Mouse (Mus musculus): Measurements from ENCODE around the gene Npc1l1. TPM values are rescaled to one million over a fixed set of nuclear protein-coding genes. Genes with fewer than 3 reads are reported as not detected.

Npc1l1 gene
- polyA plus RNA-seq, 2 experiments, result 0.08 to 0.11 TPM

GRCm38 (mm10) chr11:6165391-6166081, 64.4 kb downstream of the Npc1l1 start:
- Histone ChIP-seq H3K36me3 (replicated peaks; ENCODE audit: control insufficient read depth, insufficient read depth, low read depth) (no peaks in the 10 kb centered on the region), H3K4me3 (ENCODE audit: insufficient read depth in 1 of 2, low read depth in 2 of 2, low read length in 2 of 2) (no peak overlapping the region), H3K9me3 (ENCODE audit: control insufficient read depth, low read length) (no peaks in the 10 kb centered on the region), H3K4me2 (ENCODE audit: low read depth) (no peak overlapping the region), H3K4me1 (replicated peaks; ENCODE audit: control insufficient read depth in 2 of 2, insufficient read depth in 2 of 2, low read length in 1 of 2) (peaks cover 0 to 14% of the 10 kb centered on the region in 2 experiments; a peak in 2 of 4 replicates), H3K27me3 (ENCODE audit: control insufficient read depth, insufficient read depth, low read length) (no peaks in the 10 kb centered on the region), H3K27ac (no peak overlapping the region), H3K9ac (replicated peaks) (no peak overlapping the region)
- WGBS (ENCODE audit: insufficient replicate concordance), result 68% methylated on average over 7 of the region's 7 CpGs
- DNase-seq (ENCODE audit: low read depth in 3 of 3, low spot score in 3 of 3) (no peak), ATAC-seq (ENCODE audit: insufficient read depth) (no peak)
- TF ChIP-seq CTCF (IDR thresholded peaks at IDR 0.05; ENCODE audit: low read depth), result no peak
- TF ChIP-seq EP300 (IDR thresholded peaks at IDR 0.05; ENCODE audit: low read depth), result no peak

- no peak overlapping the region for H3K27ac ChIP-seq
- no peaks in the 10 kb centered on the region for H3K27me3 ChIP-seq (ENCODE audit: control insufficient read depth, insufficient read depth, low read length)
- TF ChIP-seq EP300 (IDR thresholded peaks at IDR 0.05; ENCODE audit: low read depth) (no peak), CTCF (IDR thresholded peaks at IDR 0.05; ENCODE audit: low read depth) (no peak)
- no peaks in the 10 kb centered on the region for H3K9me3 ChIP-seq (ENCODE audit: control insufficient read depth, low read length)
- 82% methylated on average over 7 of the region's 7 CpGs for WGBS (ENCODE audit: insufficient replicate concordance)
- no peak for DNase-seq (ENCODE audit: low read depth in 3 of 3, low spot score in 3 of 3)
- no peak overlapping the region for H3K4me2 ChIP-seq (ENCODE audit: low read depth)
- ATAC-seq (ENCODE audit: insufficient read depth), result no peak
- no peaks in the 10 kb centered on the region for H3K36me3 ChIP-seq (replicated peaks; ENCODE audit: control insufficient read depth, insufficient read depth, low read depth)
- H3K9ac ChIP-seq (replicated peaks), result no peak overlapping the region
- H3K4me1 ChIP-seq (replicated peaks; ENCODE audit: control insufficient read depth in 2 of 2, insufficient read depth in 2 of 2, low read length in 1 of 2), result peaks cover 0 to 20% of the 10 kb centered on the region in 2 experiments; a peak in 2 of 4 replicates
- H3K4me3 ChIP-seq (ENCODE audit: insufficient read depth in 1 of 2, low read depth in 2 of 2, low read length in 2 of 2), result no peak overlapping the region
Measured at GRCm38 (mm10) chr11:6164781-6165180, 65.2 kb downstream of the Npc1l1 start.

- H3K27me3 ChIP-seq (ENCODE audit: control insufficient read depth, insufficient read depth, low read length), result no peaks in the 10 kb centered on the region
- no peak for ATAC-seq (ENCODE audit: insufficient read depth)
- WGBS (ENCODE audit: insufficient replicate concordance), result 77% methylated on average over 12 of the region's 12 CpGs
- no peak overlapping the region for H3K4me2 ChIP-seq (ENCODE audit: low read depth)
- H3K4me3 ChIP-seq (ENCODE audit: insufficient read depth in 1 of 2, low read depth in 2 of 2, low read length in 2 of 2), result no peak overlapping the region
- no peak for DNase-seq (ENCODE audit: low read depth in 3 of 3, low spot score in 3 of 3)
- H3K9me3 ChIP-seq (ENCODE audit: control insufficient read depth, low read length), result no peaks in the 10 kb centered on the region
- no peak overlapping the region for H3K27ac ChIP-seq
- H3K4me1 ChIP-seq (replicated peaks; ENCODE audit: control insufficient read depth in 2 of 2, insufficient read depth in 2 of 2, low read length in 1 of 2), result peaks cover 0 to 21% of the 10 kb centered on the region in 2 experiments; a peak in 2 of 4 replicates
- no peaks in the 10 kb centered on the region for H3K36me3 ChIP-seq (replicated peaks; ENCODE audit: control insufficient read depth, insufficient read depth, low read depth)
- H3K9ac ChIP-seq (replicated peaks), result no peak overlapping the region
- TF ChIP-seq EP300 (IDR thresholded peaks at IDR 0.05; ENCODE audit: low read depth) (no peak), CTCF (IDR thresholded peaks at IDR 0.05; ENCODE audit: low read depth) (no peak)
Measured at GRCm38 (mm10) chr11:6163706-6164105, 66.2 kb downstream of the Npc1l1 start.

- Histone ChIP-seq H3K4me3 (ENCODE audit: insufficient read depth in 1 of 2, low read depth in 2 of 2, low read length in 2 of 2) (no peak overlapping the region), H3K9ac (replicated peaks) (no peak overlapping the region), H3K27ac (no peak overlapping the region), H3K27me3 (ENCODE audit: control insufficient read depth, insufficient read depth, low read length) (no peaks in the 10 kb centered on the region), H3K36me3 (replicated peaks; ENCODE audit: control insufficient read depth, insufficient read depth, low read depth) (no peaks in the 10 kb centered on the region), H3K9me3 (ENCODE audit: control insufficient read depth, low read length) (no peaks in the 10 kb centered on the region), H3K4me1 (replicated peaks; ENCODE audit: control insufficient read depth in 2 of 2, insufficient read depth in 2 of 2, low read length in 1 of 2) (peaks cover 0 to 21% of the 10 kb centered on the region in 2 experiments; a peak in 2 of 4 replicates), H3K4me2 (ENCODE audit: low read depth) (no peak overlapping the region)
- WGBS (ENCODE audit: insufficient replicate concordance), result 80% methylated on average over 3 of the region's 3 CpGs
- ATAC-seq (ENCODE audit: insufficient read depth) (no peak), DNase-seq (ENCODE audit: low read depth in 3 of 3, low spot score in 3 of 3) (no peak)
- TF ChIP-seq CTCF (IDR thresholded peaks at IDR 0.05; ENCODE audit: low read depth), result no peak
Measured at GRCm38 (mm10) chr11:6163062-6163461, 66.9 kb downstream of the Npc1l1 start.

- H3K27ac ChIP-seq, result no peak overlapping the region
- no peak for DNase-seq (ENCODE audit: low read depth in 3 of 3, low spot score in 3 of 3)
- no peak for TF ChIP-seq CTCF (IDR thresholded peaks at IDR 0.05; ENCODE audit: low read depth)
- TF ChIP-seq EP300 (IDR thresholded peaks at IDR 0.05; ENCODE audit: low read depth), result no peak
- H3K4me3 ChIP-seq (ENCODE audit: insufficient read depth in 1 of 2, low read depth in 2 of 2, low read length in 2 of 2), result no peak overlapping the region
- no peaks in the 10 kb centered on the region for H3K27me3 ChIP-seq (ENCODE audit: control insufficient read depth, insufficient read depth, low read length)
- H3K36me3 ChIP-seq (replicated peaks; ENCODE audit: control insufficient read depth, insufficient read depth, low read depth), result no peaks in the 10 kb centered on the region
- no peaks in the 10 kb centered on the region for H3K9me3 ChIP-seq (ENCODE audit: control insufficient read depth, low read length)
- ATAC-seq (ENCODE audit: insufficient read depth), result no peak
- H3K4me1 ChIP-seq (replicated peaks; ENCODE audit: control insufficient read depth in 2 of 2, insufficient read depth in 2 of 2, low read length in 1 of 2), result peaks cover 0 to 21% of the 10 kb centered on the region in 2 experiments; a peak in 2 of 4 replicates
- H3K4me2 ChIP-seq (ENCODE audit: low read depth), result no peak overlapping the region
- H3K9ac ChIP-seq (replicated peaks), result no peak overlapping the region
Measured at GRCm38 (mm10) chr11:6161549-6161948, 68.4 kb downstream of the Npc1l1 start.

Other genes starting within 250 kb of the Npc1l1 start
- gene Camk2b, start 163.8 kb downstream of the Npc1l1 start, polyA plus RNA-seq (2012; rRNA removed), result 0.40 and 0.63 TPM in 2 replicates
- 0.40 and 0.55 TPM in 2 replicates for gene Camk2b, start 163.8 kb downstream of the Npc1l1 start, polyA plus RNA-seq (2014; fragmentation: Nextera tagmentation; extraction: Ambion mirVana)
- gene A730071L15Rik, start 30.1 kb downstream of the Npc1l1 start, polyA plus RNA-seq (2012; rRNA removed), result 0.04 and 0.05 TPM in 2 replicates
- gene A730071L15Rik, start 30.1 kb downstream of the Npc1l1 start, polyA plus RNA-seq (2014; fragmentation: Nextera tagmentation; extraction: Ambion mirVana), result not detected in 2 replicates
- gene Nudcd3, start 29.7 kb downstream of the Npc1l1 start, polyA plus RNA-seq (2012; rRNA removed), result 10.2 TPM in 2 replicates
- gene Nudcd3, start 29.7 kb downstream of the Npc1l1 start, polyA plus RNA-seq (2014; fragmentation: Nextera tagmentation; extraction: Ambion mirVana), result 9.3 and 11.9 TPM in 2 replicates
- 25.4 and 28.7 TPM in 2 replicates for gene Ddx56, start 37.6 kb upstream of the Npc1l1 start, polyA plus RNA-seq (2012; rRNA removed)
- gene Ddx56, start 37.6 kb upstream of the Npc1l1 start, polyA plus RNA-seq (2014; fragmentation: Nextera tagmentation; extraction: Ambion mirVana), result 45.8 and 53.4 TPM in 2 replicates
- gene Tmed4, start 44.7 kb upstream of the Npc1l1 start, polyA plus RNA-seq (2012; rRNA removed), result 23.9 and 28.3 TPM in 2 replicates
- 37.4 and 37.5 TPM in 2 replicates for gene Tmed4, start 44.7 kb upstream of the Npc1l1 start, polyA plus RNA-seq (2014; fragmentation: Nextera tagmentation; extraction: Ambion mirVana)
- 38.6 and 41.8 TPM in 2 replicates for gene Ogdh, start 61.5 kb upstream of the Npc1l1 start, polyA plus RNA-seq (2012; rRNA removed)
- gene Ogdh, start 61.5 kb upstream of the Npc1l1 start, polyA plus RNA-seq (2014; fragmentation: Nextera tagmentation; extraction: Ambion mirVana), result 60.6 and 72.8 TPM in 2 replicates
- gene Zmiz2, start 158.9 kb upstream of the Npc1l1 start, polyA plus RNA-seq (2012; rRNA removed), result 7.3 and 9.4 TPM in 2 replicates
- 3.9 and 4.1 TPM in 2 replicates for gene Zmiz2, start 158.9 kb upstream of the Npc1l1 start, polyA plus RNA-seq (2014; fragmentation: Nextera tagmentation; extraction: Ambion mirVana)
- gene Ppia, start 185.3 kb upstream of the Npc1l1 start, polyA plus RNA-seq (2012; rRNA removed), result 1,485 and 1,780 TPM in 2 replicates
- gene Ppia, start 185.3 kb upstream of the Npc1l1 start, polyA plus RNA-seq (2014; fragmentation: Nextera tagmentation; extraction: Ambion mirVana), result 3,165 and 3,291 TPM in 2 replicates
- 35.2 and 44.2 TPM in 2 replicates for gene H2afv, start 214.3 kb upstream of the Npc1l1 start, polyA plus RNA-seq (2012; rRNA removed)
- 117 and 119 TPM in 2 replicates for gene H2afv, start 214.3 kb upstream of the Npc1l1 start, polyA plus RNA-seq (2014; fragmentation: Nextera tagmentation; extraction: Ambion mirVana)
- gene Purb, start 245.8 kb upstream of the Npc1l1 start, polyA plus RNA-seq (2012; rRNA removed), result 4.1 and 6.2 TPM in 2 replicates
- gene Purb, start 245.8 kb upstream of the Npc1l1 start, polyA plus RNA-seq (2014; fragmentation: Nextera tagmentation; extraction: Ambion mirVana), result 6.2 TPM in 2 replicates